Mouse (Mus musculus): ENCODE results near the gene Tbc1d17. TPM values are rescaled to one million over a fixed set of nuclear protein-coding genes. Genes with fewer than 3 reads are reported as not detected.

Tbc1d17 gene
- polyA plus RNA-seq, 1 experiment from 2014 or later: 91.0 TPM

GRCm38 (mm10) chr7:44868465-44868864 lies 19.6 kb upstream of the Tbc1d17 start:
- no peak for ATAC-seq (ENCODE audit: insufficient number of reproducible peaks, insufficient read depth, low FRiP score, low TSS enrichment, low read depth)
- peak overlapping the region; percentile 100 for H3K27ac ChIP-seq
- H3K36me3 ChIP-seq: peaks cover 32% of the 10 kb centered on the region
- no peaks in the 10 kb centered on the region for H3K27me3 ChIP-seq
- WGBS: 5% methylated on average over 16 of the region's 16 CpGs
- H3K9ac ChIP-seq: peak overlapping the region; percentile 100
- peak overlapping the region; percentile 94 for H3K4me2 ChIP-seq
- peaks cover 43% of the 10 kb centered on the region for H3K4me1 ChIP-seq
- H3K9me3 ChIP-seq: no peaks in the 10 kb centered on the region
- peak overlapping the region; percentile 92 for H3K4me3 ChIP-seq

GRCm38 (mm10) chr7:44867802-44868201 lies 18.9 kb upstream of the Tbc1d17 start:
- H3K4me3 ChIP-seq: peak overlapping the region; percentile 92
- WGBS: 43% methylated on average over 9 of the region's 9 CpGs
- no peak for ATAC-seq (ENCODE audit: insufficient number of reproducible peaks, insufficient read depth, low FRiP score, low TSS enrichment, low read depth)
- H3K36me3 ChIP-seq: peaks cover 39% of the 10 kb centered on the region
- no peaks in the 10 kb centered on the region for H3K27me3 ChIP-seq
- H3K9me3 ChIP-seq: no peaks in the 10 kb centered on the region
- H3K9ac ChIP-seq: peak overlapping the region; percentile 100
- H3K4me2 ChIP-seq: peak overlapping the region; percentile 94
- peak overlapping the region; percentile 100 for H3K27ac ChIP-seq
- peaks cover 43% of the 10 kb centered on the region for H3K4me1 ChIP-seq

- H3K4me3 ChIP-seq: peak overlapping the region; percentile 92
- H3K4me2 ChIP-seq: peak overlapping the region; percentile 94
- 67% methylated on average over 19 of the region's 19 CpGs for WGBS
- H3K9ac ChIP-seq: peak overlapping the region; percentile 100
- peaks cover 45% of the 10 kb centered on the region for H3K36me3 ChIP-seq
- no peaks in the 10 kb centered on the region for H3K27me3 ChIP-seq
- ATAC-seq (ENCODE audit: insufficient number of reproducible peaks, insufficient read depth, low FRiP score, low TSS enrichment, low read depth): no peak
- peaks cover 43% of the 10 kb centered on the region for H3K4me1 ChIP-seq
- H3K9me3 ChIP-seq: no peaks in the 10 kb centered on the region
- H3K27ac ChIP-seq: peak overlapping the region; percentile 100; the same call in 1 of the 2 replicates
Observed at GRCm38 (mm10) chr7:44867010-44867702, 18.3 kb upstream of the Tbc1d17 start.

- H3K36me3 ChIP-seq: peaks cover 52% of the 10 kb centered on the region
- no peaks in the 10 kb centered on the region for H3K27me3 ChIP-seq
- peak overlapping the region; percentile 94 for H3K4me2 ChIP-seq
- peaks cover 43% of the 10 kb centered on the region for H3K4me1 ChIP-seq
- WGBS: 57% methylated on average over 15 of the region's 15 CpGs
- peak overlapping the region; percentile 100; the same call in 1 of the 2 replicates for H3K27ac ChIP-seq
- no peaks in the 10 kb centered on the region for H3K9me3 ChIP-seq
- no peak for ATAC-seq (ENCODE audit: insufficient number of reproducible peaks, insufficient read depth, low FRiP score, low TSS enrichment, low read depth)
- H3K9ac ChIP-seq: peak overlapping the region; percentile 64
- peak overlapping the region; percentile 92 for H3K4me3 ChIP-seq
Observed at GRCm38 (mm10) chr7:44866276-44867009, 17.6 kb upstream of the Tbc1d17 start.

- Histone ChIP-seq H3K9me3 (no peaks in the 10 kb centered on the region), H3K36me3 (peaks cover 59% of the 10 kb centered on the region), H3K4me3 (no peak overlapping the region), H3K9ac (no peak overlapping the region), H3K27ac (peak overlapping the region; percentile 100; the same call in 1 of the 2 replicates), H3K27me3 (no peaks in the 10 kb centered on the region), H3K4me1 (peaks cover 45% of the 10 kb centered on the region), H3K4me2 (no peak overlapping the region)
- 82% methylated on average over 24 of the region's 24 CpGs for WGBS
- ATAC-seq (ENCODE audit: insufficient number of reproducible peaks, insufficient read depth, low FRiP score, low TSS enrichment, low read depth): no peak
Observed at GRCm38 (mm10) chr7:44864595-44865542, 16.0 kb upstream of the Tbc1d17 start.

GRCm38 (mm10) chr7:44863982-44864494 lies 15.2 kb upstream of the Tbc1d17 start:
- WGBS: 86% methylated on average over 11 of the region's 11 CpGs
- H3K4me2 ChIP-seq: no peak overlapping the region
- no peak overlapping the region for H3K4me3 ChIP-seq
- peaks cover 45% of the 10 kb centered on the region for H3K4me1 ChIP-seq
- peaks cover 59% of the 10 kb centered on the region for H3K36me3 ChIP-seq
- H3K27ac ChIP-seq: no peak overlapping the region
- no peak overlapping the region for H3K9ac ChIP-seq
- ATAC-seq (ENCODE audit: insufficient number of reproducible peaks, insufficient read depth, low FRiP score, low TSS enrichment, low read depth): no peak
- H3K9me3 ChIP-seq: no peaks in the 10 kb centered on the region
- H3K27me3 ChIP-seq: no peaks in the 10 kb centered on the region

GRCm38 (mm10) chr7:44863210-44863609 lies 14.3 kb upstream of the Tbc1d17 start:
- Histone ChIP-seq H3K4me3 (no peak overlapping the region), H3K9ac (no peak overlapping the region), H3K4me2 (no peak overlapping the region), H3K27me3 (no peaks in the 10 kb centered on the region), H3K27ac (0 out of 2 replicates have a peak overlapping the region, but pooled peaks have one; percentile 11), H3K4me1 (peaks cover 47% of the 10 kb centered on the region), H3K36me3 (peaks cover 59% of the 10 kb centered on the region), H3K9me3 (no peaks in the 10 kb centered on the region)
- 88% methylated on average over 14 of the region's 14 CpGs for WGBS
- ATAC-seq (ENCODE audit: insufficient number of reproducible peaks, insufficient read depth, low FRiP score, low TSS enrichment, low read depth): no peak

- no peak overlapping the region for H3K4me2 ChIP-seq
- H3K4me3 ChIP-seq: no peak overlapping the region
- H3K9ac ChIP-seq: no peak overlapping the region
- H3K4me1 ChIP-seq: peaks cover 47% of the 10 kb centered on the region
- ATAC-seq (ENCODE audit: insufficient number of reproducible peaks, insufficient read depth, low FRiP score, low TSS enrichment, low read depth): no peak
- peaks cover 59% of the 10 kb centered on the region for H3K36me3 ChIP-seq
- no peak overlapping the region for H3K27ac ChIP-seq
- H3K9me3 ChIP-seq: no peaks in the 10 kb centered on the region
- WGBS: 83% methylated on average over 8 of the region's 8 CpGs
- no peaks in the 10 kb centered on the region for H3K27me3 ChIP-seq
Observed at GRCm38 (mm10) chr7:44862434-44862833, 13.6 kb upstream of the Tbc1d17 start.

GRCm38 (mm10) chr7:44861429-44861816 lies 12.5 kb upstream of the Tbc1d17 start:
- WGBS: 79% methylated on average over 14 of the region's 14 CpGs
- Histone ChIP-seq H3K27ac (peak overlapping the region; percentile 51; the same call in 1 of the 2 replicates), H3K27me3 (no peaks in the 10 kb centered on the region), H3K9me3 (no peaks in the 10 kb centered on the region), H3K4me2 (no peak overlapping the region), H3K4me1 (peaks cover 40% of the 10 kb centered on the region), H3K36me3 (peaks cover 56% of the 10 kb centered on the region), H3K9ac (no peak overlapping the region; the same call in 1 of the 2 replicates), H3K4me3 (no peak overlapping the region)
- ATAC-seq (ENCODE audit: insufficient number of reproducible peaks, insufficient read depth, low FRiP score, low TSS enrichment, low read depth): no peak

- no peak for ATAC-seq (ENCODE audit: insufficient number of reproducible peaks, insufficient read depth, low FRiP score, low TSS enrichment, low read depth)
- 63% methylated on average over 22 of the region's 22 CpGs for WGBS
- Histone ChIP-seq H3K9me3 (no peaks in the 10 kb centered on the region), H3K4me2 (peak overlapping the region; percentile 23; the same call in 1 of the 2 replicates), H3K36me3 (peaks cover 50% of the 10 kb centered on the region), H3K27me3 (no peaks in the 10 kb centered on the region), H3K9ac (peak overlapping the region; percentile 49; the same call in 1 of the 2 replicates), H3K4me3 (0 out of 2 replicates have a peak overlapping the region, but pooled peaks have one; percentile 10), H3K4me1 (peaks cover 40% of the 10 kb centered on the region), H3K27ac (peak overlapping the region; percentile 51; the same call in 1 of the 2 replicates)
Observed at GRCm38 (mm10) chr7:44860576-44861428, 11.9 kb upstream of the Tbc1d17 start.

Data from embryonic facial prominence, embryonic 13.5 days (tissue).